Mouse (Mus musculus): ENCODE results near the gene Arl15.

Arl15 gene

DNA sequence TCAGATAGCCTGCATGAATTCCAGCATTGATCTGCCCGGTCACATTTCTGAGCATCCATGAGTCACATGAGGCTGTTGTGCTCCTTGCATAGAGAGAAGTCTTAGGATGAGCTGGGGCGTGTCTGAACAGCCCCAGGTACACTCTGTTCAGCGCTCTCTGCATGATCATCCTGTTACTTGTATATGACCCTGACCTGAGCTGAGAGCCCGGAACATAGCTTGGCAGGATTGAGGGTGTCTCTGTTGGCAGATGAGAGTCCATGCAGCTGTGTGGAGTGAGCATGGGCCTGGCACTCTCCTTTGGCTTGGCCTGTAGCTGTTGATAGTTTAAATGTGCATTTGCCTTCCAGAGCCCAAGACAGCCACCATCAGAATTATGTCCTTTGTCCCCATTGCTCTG, 50.4 kb downstream of the Arl15 start:
- DNase-seq (ENCODE audit: low read depth) = no peak

GRCm38 (mm10) chr13:113845229-113845628, 50.9 kb downstream of the Arl15 start:
- no peak for DNase-seq (ENCODE audit: low read depth)

DNA sequence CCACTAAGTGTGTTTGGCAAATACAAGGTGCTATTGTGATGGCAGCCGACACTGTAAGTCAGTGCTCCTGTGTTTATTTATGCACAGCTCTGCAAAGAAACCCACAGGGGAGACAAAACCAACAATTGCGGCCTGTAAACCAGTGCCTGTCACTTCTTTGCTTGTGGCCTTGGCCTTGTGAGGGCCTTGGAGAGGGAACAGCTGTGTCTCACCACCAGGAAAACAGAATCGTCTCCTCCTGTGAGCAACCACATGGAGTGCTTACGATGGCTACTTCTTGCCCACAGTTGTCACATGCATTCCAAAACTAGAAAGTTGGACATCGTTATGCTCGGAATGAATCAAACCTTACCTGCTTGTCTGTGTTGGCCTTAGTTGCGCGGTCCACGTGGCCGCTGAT, 52.1 kb downstream of the Arl15 start:
- DNase-seq (ENCODE audit: low read depth) = no peak

DNA sequence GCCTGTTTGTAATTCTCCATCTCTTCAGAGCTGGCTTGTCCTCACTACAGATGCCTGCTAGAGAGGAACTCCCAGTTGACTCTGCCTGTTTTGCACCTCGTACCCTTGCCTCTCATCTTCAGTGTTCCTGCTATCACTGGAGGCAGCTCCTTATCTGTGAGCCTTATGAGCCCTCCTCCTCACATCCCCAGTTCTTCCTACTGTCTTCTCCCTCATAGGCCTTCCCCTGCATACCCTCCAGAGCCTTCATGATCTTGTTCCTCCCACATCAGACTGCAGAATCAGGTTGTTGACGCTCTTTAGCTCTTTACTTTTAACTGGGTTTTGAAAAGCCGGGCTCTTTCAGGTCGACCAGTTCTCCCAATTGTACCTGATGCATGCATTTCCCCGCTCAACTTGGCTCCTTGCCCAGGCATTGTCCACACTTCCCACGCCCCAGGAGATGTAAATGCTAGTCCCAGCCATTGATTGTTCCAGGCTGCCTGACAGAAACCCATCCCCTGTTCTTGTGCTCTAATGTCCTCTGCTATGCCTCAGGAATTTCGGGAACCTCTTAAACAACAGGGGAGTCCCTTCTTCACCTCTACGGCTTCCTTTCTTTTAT, 56.2 kb downstream of the Arl15 start:
- no peak for DNase-seq (ENCODE audit: low read depth)

DNA sequence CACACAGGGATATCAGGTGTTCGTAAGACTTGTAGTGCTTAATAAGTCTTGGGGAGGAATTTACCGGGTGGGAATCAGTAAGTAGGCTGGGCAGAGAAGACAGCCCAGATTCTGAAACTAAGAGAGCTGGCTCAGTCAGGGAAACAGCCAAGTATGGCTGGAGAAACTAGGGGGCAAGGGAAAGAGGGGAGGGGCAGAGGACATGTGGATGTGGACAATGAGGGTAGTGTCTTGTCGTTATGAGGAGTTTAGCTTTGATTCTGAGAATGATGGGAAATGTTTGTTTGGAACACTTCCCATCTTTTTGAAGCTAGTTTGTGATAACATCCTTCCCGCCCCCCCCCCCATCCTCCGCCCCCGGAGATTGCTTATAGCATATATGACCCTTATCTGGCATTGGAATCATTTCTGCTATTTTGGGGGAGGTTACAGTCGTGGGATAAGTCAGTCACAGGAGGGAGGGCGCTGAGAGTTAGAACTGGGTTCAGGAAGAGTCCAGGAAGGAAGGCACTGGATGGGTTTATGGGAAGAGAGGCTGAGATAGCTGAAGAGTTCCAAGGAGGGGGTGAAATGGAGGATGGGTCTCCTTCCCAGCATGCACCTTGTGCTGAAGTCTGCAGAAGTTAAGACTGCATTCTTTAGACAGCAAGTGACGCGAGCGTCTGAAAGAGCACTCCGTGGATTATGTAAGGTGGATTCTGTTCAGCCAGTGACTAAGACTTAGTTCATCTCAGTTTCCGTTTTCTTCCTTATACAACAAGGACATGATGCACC, 57.5 kb downstream of the Arl15 start:
- no peak for DNase-seq (ENCODE audit: low read depth)

- DNase-seq (ENCODE audit: low read depth) = no peak
These were observed 58.0 kb downstream of the Arl15 start for GRCm38 (mm10) chr13:113852376-113852666.

DNA sequence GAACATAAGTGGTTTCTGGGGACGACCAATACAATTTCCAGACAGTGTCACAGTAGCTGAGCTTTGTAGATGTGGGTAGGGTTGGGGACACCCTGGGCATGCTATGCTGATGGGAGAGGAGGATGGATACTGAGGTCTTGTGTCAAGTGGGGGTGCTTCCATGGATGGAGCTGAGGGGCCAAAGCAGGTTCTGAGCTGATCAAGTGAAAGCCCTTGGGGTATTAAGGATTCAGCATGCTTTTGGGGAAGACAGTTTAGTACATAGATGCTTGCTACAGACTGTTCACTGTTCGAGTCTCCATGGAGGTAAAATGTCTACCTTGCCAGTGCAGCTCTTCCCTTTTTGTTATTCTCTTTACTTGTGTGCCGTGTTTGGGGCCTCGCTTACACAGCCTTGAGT, 59.8 kb downstream of the Arl15 start:
- DNase-seq (ENCODE audit: low read depth) = no peak

DNA sequence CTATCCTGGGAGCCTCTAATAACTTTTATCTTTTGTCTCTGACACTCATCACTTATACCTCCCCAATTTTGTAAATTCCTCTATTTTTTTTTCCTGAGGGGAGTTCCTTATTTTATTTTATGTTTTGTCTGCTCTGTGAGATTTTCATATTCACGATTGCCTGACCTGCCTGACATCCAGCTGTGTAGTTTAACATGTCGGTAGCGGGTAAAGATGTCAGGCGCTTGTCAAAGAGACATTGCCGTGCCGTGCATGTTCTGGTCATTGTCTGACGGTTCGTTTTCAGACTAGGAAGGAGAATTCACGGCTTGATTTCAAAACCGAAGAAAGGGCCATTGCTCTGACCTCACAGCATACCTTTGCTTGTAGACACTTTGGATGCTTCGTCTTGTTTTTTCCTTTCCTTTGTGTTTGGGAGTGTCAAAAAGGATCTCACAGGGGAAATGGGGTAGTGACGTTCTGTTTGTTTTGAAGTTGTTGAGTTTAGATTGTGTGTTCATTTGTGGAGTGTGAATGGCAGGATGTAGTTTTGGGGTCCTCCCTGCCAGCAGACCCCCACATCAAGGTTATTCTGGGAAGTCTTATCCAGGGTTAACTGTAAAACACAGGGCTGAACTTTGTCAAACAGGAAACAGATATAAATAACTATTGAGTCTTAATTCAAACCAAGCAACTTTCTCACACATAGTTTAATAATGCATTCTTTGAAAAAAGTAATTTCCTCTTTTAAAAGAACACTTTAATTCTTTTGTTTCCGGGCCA, 60.4 kb downstream of the Arl15 start:
- DNase-seq (ENCODE audit: low read depth) = peak; percentile 8

DNA sequence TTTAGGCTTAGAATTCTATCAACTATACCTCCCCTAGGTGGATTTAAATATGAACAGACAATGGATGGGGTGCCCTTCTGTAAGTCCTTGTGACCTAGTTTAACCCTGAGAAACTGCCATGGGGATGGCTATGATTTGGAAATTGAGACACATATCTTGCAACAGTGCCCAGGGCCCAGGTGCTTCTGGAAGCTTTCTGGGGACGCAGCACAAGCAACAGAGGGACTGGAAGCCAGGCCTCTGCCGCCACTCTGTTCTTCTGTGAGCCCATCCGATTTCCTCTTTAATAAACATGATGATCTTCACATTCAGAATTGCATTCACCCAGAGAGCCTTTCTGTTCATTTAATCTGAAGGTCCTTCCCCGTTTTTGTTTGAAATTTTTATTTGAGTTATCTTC, 62.6 kb downstream of the Arl15 start:
- no peak for DNase-seq (ENCODE audit: low read depth)

- DNase-seq (ENCODE audit: low read depth) = no peak
These were observed 64.5 kb downstream of the Arl15 start for GRCm38 (mm10) chr13:113858667-113859391.

DNA sequence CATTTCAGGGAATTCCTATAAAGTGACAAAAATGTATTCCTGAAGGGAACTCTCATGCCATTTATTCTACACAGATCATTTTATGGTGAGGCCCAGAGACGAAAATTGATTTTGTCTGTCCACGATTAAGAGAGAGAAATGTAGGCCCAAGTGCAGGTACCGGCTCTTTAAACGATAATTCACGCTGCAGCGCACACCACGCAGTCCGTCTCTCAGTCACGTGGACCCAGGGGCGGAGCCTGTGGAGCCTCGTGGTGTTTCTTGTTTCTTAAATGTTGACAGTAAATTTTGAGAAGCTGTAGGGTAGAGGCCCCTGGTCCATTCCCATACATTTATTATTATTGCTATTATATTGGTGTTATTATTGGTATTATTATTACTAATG, 65.1 kb downstream of the Arl15 start:
- no peak for DNase-seq (ENCODE audit: low read depth)

GRCm38 (mm10) chr13:113860816-113861215, 66.5 kb downstream of the Arl15 start:
- no peak for DNase-seq (ENCODE audit: low read depth)

- no peak for DNase-seq (ENCODE audit: low read depth)
These were observed 66.9 kb downstream of the Arl15 start for GRCm38 (mm10) chr13:113861231-113861630.

DNA sequence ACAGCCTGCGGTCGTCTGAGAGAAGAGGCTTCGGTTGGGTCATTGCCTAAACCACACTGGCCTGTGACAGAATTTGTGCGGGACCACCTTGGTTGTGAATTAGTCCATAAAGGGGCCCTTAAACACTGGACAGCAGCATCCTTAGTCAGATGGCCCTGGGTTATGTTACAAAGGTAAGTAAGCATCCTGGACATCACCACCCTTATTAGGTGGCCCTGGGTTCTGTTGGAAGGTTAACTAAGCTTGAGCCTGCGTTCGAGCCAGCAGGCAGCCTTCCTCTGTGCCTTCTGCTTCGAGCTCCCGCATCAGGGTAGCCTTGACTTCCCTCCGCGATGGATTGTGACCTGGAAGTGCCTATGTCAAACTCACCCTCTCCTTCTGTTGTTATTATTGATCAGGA, 68.6 kb downstream of the Arl15 start:
- DNase-seq (ENCODE audit: low read depth) = no peak

GRCm38 (mm10) chr13:113863688-113864087, 69.4 kb downstream of the Arl15 start:
- no peak for DNase-seq (ENCODE audit: low read depth)

DNA sequence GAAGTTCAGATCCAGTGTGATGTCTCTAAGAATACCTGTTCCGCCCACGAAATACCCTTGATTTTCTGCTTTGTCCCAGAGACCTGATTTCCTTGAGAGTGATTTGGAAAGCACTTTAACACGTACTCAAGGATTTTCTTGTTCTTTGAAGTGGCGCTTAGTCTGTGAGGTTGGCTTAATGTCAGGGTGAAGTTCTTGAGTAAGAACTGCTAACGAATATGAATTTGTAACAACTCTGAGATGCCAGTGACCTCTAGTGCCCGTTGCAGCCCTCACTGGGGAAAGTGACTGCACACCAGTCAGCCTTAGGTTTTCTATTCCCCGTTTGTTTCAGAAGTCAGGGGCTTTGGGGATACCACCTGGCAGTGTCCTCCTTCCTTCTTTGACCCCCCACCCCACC, 70.0 kb downstream of the Arl15 start:
- DNase-seq (ENCODE audit: low read depth) = no peak

DNA sequence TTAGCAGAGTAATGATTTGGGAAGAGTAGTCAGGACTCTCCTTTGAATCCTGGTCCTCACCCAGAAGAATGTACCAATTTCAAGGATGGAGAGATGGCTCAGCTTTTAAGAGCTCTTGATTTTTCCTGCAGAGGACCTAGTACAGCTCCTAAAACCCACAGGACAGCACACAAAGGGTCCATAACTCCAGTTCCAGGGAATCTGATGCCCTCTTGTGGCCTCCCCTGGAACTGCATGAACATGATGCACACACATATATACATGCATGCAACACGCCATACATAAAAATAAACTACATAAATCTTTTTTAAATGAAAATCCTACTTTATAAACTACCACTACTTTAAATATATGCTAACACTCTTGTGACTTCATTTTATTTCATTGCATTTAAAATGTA, 70.6 kb downstream of the Arl15 start:
- peak; percentile 72 for DNase-seq (ENCODE audit: low read depth)

- peak; percentile 8 for DNase-seq (ENCODE audit: low read depth)
These were observed 71.1 kb downstream of the Arl15 start for GRCm38 (mm10) chr13:113865378-113865777.

DNA sequence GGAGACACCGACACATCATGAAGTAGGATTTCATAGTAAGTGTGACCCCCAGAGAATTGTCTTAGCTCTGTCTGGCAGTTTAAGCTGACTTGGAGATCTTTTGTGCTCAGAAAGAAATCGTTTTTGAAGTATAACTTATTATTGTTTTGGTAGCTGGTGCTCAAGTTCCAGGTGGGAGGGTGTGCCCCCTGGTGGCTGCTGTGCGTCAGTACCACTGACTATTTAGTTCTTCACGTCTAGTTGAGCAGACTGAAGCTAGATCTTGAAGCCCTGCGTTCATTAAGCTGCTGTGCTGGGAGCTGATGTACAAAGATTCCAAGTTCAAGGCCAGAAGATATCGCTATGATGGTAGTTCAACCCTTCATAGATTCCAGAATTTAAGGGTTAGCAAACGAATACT, 71.5 kb downstream of the Arl15 start:
- peak; percentile 78 for DNase-seq (ENCODE audit: low read depth)

GRCm38 (mm10) chr13:113867736-113868135, 73.4 kb downstream of the Arl15 start:
- DNase-seq (ENCODE audit: low read depth) = peak; percentile 52

- DNase-seq (ENCODE audit: low read depth) = peak; percentile 85
These were observed 75.2 kb downstream of the Arl15 start for GRCm38 (mm10) chr13:113869212-113870205.

All from naive thymus-derived CD4-positive, alpha-beta T cell, adult 2 months (primary cell).